Mouse (Mus musculus) erythroblast, adult 5-6 weeks (primary cell): ENCODE measurements around the gene 1700017B05Rik. TPM values are rescaled to one million over a fixed set of nuclear protein-coding genes. Genes with fewer than 3 reads are reported as not detected.
A peak's percentile ranks its signal among the peaks of the same experiment; 100 is the strongest.
"Not testable (repeated sequence)": the region's sequence is repeated elsewhere in the genome, so short reads cannot be mapped to it uniquely, and the experiment has no call there.

Source experiments
- ATAC-seq: replicated peaks from 2 replicates; pipeline ENCODE4 v1.8.0; 2016; ENCODE audit warnings: moderate number of reproducible peaks, mild to moderate bottlenecking, moderate TSS enrichment, inconsistent platforms; ENCODE audit not compliant: poor library complexity, low FRiP score, severe bottlenecking
- total RNA-seq, 2 experiments: library from RNA; stranded (forward) in 1 of 2; stranded (reverse) in 1 of 2; fragments of 150-400 nt in 1 of 2; fragments of 200-764, 138-1000 nt in 1 of 2; gene quantifications; 2 replicates each; pipeline versions ENCODE4 v1.2.3 to v1.2.4; 2015 to 2017; ENCODE audit warnings: low replicate concordance in 2 of 2

Gene 1700017B05Rik
- total RNA-seq, 2 experiments from 2014 or later: 16.6 to 32.9 TPM

DNA sequence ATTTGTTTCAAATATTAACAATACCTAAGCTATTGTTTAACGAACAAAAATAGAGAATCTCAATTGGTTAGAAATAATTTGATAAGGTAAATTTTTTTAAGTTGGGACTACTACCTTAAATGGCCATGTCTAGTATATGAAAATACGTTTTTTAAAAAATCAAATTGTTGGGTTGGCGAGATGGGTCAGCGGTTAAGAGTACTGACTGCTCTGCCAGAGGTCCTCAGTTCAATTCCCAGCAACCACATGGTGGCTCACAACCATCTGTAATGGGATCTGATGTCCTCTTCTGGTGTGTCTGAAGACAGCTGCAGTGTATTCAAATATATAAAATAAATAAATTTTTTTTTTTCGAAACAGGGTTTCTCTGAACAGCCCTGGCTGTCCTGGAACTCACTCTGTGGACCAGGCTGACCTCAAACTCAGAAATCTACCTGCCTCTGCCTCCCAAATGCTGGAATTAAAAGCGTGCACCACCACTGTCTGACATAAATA is 35.7 kb downstream of the 1700017B05Rik start:
- not testable (repeated sequence) for ATAC-seq

DNA sequence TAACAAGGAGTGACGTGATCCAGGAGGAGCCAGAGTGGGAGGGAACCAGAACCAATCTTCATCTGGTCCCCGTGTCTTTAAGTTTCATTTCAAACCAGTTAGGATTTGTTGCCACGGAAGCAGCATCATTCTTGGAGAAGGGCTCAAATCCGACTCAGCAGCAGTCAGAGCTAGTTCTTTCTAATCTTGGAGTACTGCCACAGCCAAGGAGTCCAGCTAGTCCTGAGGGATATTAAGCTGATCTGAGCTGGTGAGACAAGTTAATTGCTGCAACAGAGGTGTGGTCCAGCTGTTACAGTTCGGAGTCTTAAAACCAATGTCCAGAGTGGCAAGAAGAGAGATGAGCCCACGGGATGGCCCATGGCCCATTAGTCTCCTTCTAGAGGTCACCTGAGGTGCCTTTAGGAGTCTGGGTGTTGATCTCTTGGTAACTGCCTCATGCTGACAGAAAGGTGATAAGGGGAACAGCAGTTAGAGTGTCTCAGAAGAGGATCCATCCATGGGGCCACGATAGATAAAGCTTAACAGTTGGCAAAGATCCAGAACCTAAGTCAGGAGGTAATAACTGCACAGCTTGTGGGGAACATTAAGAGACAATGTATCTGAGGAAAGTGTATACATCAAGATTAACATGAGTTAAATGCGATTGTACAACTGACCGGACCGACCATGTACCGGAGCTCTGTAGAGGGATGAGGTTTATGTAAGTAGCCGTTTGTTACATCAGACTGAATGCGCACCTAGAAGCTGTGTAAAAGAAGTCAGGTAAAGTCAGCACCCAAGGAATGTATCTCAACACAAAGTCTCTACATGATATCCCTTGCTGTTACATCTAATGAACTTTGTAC is 36.4 kb downstream of the 1700017B05Rik start:
- peak; percentile 95 for ATAC-seq

DNA sequence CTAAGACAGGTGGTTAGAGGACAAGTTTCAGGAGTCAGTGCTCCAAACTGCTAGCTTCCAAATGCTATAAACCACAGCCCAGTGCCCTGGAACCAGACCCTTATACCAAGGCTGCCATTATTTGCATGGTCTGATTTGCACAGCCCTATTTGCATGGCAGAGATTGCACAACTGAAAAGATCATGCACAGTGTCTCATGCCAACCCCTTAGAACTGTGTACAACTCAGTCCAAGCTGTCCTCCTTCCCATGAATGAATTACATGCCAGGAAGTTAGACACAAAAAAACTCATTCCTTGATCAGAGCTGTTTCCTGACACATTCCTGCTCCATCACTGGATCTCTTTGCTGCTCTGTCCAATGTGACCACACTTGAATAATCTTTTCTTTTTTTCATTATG is 39.1 kb downstream of the 1700017B05Rik start:
- no peak for ATAC-seq

DNA sequence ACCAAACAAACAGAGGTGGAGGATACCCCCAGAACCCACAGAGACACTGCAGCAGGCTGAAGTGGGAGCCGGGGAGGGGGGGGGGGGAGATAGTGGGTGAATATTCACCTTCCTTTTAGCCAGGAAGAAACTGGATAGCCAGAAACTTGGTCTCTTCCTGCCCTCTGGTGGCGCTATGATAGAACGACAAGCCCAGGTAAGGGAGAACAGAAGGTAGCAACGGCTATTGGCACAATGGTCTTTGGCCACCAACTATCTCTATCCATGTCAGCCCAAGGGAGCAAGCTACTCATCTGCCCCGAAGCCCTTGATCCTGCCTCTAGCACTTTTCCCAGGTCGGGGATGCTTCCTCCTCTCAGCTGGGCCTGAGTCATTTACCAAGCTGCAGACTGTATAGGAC is 42.1 kb downstream of the 1700017B05Rik start:
- ATAC-seq: peak; percentile 84

DNA sequence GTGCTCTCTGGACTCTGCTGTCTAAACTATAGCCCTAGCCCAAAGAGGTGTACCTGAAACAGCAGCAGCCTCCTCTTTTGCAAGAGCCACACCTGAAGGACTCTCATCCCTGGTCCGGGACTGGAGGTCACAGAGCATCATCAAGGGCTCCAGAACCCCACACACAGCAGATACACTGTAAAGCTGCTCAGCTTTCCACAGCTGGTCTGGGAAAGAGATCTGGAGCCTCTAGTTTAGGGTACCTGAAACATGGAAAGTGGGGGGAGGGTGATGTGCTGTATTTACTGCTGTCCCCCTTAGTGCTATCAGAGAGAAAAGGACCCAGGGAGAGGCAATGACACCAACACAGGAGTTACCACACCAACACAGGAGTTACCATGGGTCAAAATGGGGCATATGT is 42.9 kb downstream of the 1700017B05Rik start:
- no peak for ATAC-seq

DNA sequence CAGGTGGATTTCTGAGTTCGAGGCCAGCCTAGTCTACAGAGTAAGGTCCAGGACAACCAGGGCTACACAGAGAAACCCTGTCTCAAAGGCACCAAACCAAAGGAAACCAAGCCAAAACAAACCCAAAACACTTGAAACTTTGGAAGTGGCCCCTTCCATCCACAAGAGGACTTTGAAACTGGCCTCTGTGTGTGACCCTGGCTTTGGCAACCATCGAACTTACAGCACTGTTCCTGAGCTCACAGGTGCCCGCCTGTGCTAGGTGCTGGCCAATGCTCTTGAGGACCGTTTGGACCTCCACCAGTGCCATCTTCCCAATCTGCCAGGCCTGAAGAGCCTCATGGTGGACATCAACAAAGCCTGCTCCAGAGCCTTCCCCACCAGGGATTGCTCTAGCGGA is 43.6 kb downstream of the 1700017B05Rik start:
- ATAC-seq: no peak

DNA sequence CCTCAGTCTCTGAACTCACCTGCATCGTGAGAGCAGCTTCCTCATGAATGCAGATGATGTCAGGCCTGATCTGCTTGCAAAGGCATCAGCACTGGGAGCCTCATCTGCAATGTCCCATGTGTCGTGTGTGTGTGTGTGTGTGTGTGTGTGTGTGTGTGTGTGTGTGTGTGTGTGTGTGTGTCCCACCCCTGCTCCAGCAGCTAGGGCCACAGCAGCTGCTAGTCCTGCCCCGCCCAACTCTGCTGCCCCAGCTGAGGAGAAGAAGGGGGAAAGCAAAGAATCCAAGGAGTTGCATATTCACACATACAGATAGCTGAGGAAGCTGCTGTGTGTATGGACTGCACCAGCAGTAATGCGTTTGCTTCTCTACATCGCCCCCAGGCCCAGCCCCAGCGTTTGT is 45.2 kb downstream of the 1700017B05Rik start:
- no peak for ATAC-seq

DNA sequence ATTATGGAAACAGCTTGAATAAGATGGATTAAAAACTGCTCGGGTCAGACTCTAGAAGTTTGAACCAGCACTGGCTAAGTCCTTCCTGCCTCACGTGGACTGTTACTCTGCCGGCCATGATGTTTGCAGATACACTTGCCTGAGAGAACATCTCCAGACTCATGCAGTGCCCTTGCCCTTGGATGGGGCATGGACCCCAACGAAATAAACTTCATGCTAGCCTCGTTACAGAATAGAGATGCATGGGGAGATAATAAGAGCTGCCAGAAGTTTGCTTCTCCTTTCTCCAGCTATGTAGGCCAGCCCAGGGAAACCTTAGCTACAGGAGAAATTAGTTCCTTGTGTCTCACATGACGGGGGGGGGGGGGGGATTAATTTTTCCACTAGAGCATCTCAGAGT is 47.9 kb downstream of the 1700017B05Rik start:
- ATAC-seq: no peak

DNA sequence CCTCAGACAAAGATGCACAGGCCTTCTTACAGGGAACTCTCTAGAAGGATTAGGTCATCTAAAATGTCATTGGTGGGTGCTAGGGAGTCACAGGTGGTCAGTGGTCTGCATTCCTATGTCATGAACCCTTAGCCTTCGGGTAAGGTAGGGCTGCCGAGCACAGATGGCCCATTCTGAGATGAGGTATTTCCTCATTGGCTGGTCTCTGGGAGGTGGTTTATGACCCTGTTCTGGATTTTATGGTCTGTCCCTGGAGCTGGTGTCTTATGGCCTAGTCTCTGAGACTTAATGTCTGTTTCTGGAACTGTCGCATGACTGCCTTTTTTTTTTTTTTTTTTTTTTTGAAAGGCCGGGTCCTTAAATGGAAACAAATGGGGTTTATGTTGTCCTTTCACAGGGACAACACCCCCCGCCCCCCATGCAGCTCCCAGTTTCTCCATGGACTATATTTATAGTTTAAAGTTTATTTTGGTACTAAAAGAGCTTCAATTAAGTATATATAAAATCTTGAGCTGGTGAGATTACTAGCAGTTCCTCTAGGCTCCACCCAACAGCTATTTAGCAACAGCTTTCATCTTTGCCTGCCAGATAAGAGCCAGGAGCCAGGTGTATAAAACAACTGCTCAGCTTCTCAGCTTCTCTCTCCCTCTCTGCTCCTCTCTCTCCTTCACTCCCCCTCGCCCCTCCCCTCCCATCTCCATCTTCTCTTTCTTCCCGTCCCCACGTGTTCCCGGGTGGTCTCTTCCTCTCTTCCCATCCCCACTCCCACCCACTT is 49.8 kb downstream of the 1700017B05Rik start:
- no peak for ATAC-seq

DNA sequence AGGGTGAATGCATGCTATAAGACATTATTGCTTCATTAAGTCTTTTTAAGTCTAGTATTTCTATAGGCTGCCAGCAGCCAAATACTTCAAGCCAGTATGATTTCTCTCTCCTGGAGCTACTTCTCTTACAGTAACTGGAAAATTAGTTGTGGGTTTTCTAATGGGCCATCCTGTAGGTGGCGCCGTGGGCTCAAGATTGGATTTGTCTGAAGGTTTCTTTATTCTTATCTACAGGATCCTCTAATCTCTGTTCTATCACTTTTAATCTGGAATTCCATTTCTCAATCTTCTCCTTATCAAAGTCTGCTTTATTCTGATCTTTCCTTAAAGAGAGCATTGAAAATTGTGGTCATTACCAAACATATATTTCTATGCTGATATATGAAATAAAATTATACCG is 53.1 kb downstream of the 1700017B05Rik start:
- ATAC-seq: no peak

DNA sequence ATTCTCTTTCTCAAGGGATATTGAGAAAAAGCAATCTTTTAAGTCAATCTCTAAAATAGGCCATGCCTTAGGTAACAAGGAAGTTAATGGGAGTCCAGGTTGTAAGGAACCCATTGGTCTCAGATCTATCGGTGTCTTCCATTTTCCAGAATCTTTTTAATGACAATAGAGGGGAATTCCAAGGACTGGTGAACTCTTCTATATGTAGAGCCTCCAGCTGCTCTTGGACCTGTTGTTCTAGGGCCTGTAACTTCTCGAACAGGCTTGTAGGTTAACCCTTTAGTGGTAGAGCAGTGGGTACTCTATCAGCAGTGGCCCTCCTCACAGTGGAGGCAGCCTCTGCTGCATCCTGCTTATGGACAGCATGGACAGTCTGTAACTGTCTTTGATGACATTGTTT is 55.5 kb downstream of the 1700017B05Rik start:
- ATAC-seq: no peak

DNA sequence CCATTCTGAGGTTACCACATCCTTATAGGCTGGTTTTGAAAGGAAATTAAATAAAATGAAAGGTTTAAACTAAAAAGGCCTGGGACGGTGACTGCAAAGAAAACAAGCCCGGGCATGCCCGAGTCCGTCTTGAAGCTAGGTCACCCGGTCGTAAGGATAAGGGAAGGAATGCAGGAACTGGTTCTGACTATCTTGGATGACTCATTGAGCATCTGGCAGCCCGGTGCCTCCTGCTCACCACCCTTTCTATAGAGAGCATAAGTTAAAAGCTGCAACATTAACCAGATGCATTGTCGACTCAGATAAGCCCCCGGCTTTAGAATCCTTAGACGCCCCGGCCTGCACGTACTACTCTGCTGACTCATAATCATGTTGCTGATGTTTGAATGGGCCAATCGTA is 58.8 kb downstream of the 1700017B05Rik start:
- not testable (repeated sequence) for ATAC-seq

Other genes with a start within 250 kb of the 1700017B05Rik start
- gene Sin3a, start 190.6 kb downstream of the 1700017B05Rik start, total RNA-seq (2015; ENCODE audit: low replicate concordance): 23.8 and 29.8 TPM in 2 replicates
- gene Sin3a, start 190.6 kb downstream of the 1700017B05Rik start, total RNA-seq (2017; ENCODE audit: low replicate concordance): 24.5 and 35.1 TPM in 2 replicates
- 12.3 and 15.3 TPM in 2 replicates for gene Man2c1, start 131.9 kb downstream of the 1700017B05Rik start, total RNA-seq (2015; ENCODE audit: low replicate concordance)
- 9.2 and 21.7 TPM in 2 replicates for gene Man2c1, start 131.9 kb downstream of the 1700017B05Rik start, total RNA-seq (2017; ENCODE audit: low replicate concordance)
- 0.84 and 1.3 TPM in 2 replicates for gene Neil1, start 114.3 kb downstream of the 1700017B05Rik start, total RNA-seq (2015; ENCODE audit: low replicate concordance)
- gene Neil1, start 114.3 kb downstream of the 1700017B05Rik start, total RNA-seq (2017; ENCODE audit: low replicate concordance): 1.8 TPM in 1 of 2 replicates, not detected in the other
- 28.2 and 55.5 TPM in 2 replicates for gene Commd4, start 104.3 kb downstream of the 1700017B05Rik start, total RNA-seq (2015; ENCODE audit: low replicate concordance)
- 4.3 and 25.0 TPM in 2 replicates for gene Commd4, start 104.3 kb downstream of the 1700017B05Rik start, total RNA-seq (2017; ENCODE audit: low replicate concordance)
- not detected in 2 replicates for gene Trcg1, start 26.1 kb downstream of the 1700017B05Rik start, total RNA-seq (2015; ENCODE audit: low replicate concordance)
- not detected in 2 replicates for gene Trcg1, start 26.1 kb downstream of the 1700017B05Rik start, total RNA-seq (2017; ENCODE audit: low replicate concordance)
- gene Ppcdc, start 177.5 kb upstream of the 1700017B05Rik start, total RNA-seq (2015; ENCODE audit: low replicate concordance): 1.3 and 4.8 TPM in 2 replicates
- 4.3 and 5.4 TPM in 2 replicates for gene Ppcdc, start 177.5 kb upstream of the 1700017B05Rik start, total RNA-seq (2017; ENCODE audit: low replicate concordance)
- gene Scamp5, start 205.4 kb upstream of the 1700017B05Rik start, total RNA-seq (2015; ENCODE audit: low replicate concordance): 1.0 TPM in 1 of 2 replicates, not detected in the other
- 0.14 and 0.17 TPM in 2 replicates for gene Scamp5, start 205.4 kb upstream of the 1700017B05Rik start, total RNA-seq (2017; ENCODE audit: low replicate concordance)
- not detected in 2 replicates for gene Rpp25, start 241.4 kb upstream of the 1700017B05Rik start, total RNA-seq (2015; ENCODE audit: low replicate concordance)
- not detected in 2 replicates for gene Rpp25, start 241.4 kb upstream of the 1700017B05Rik start, total RNA-seq (2017; ENCODE audit: low replicate concordance)